Mouse (Mus musculus) intestine, embryonic 15.5 days (tissue): ENCODE data around the gene Ms4a13. TPM values are rescaled to one million over a fixed set of nuclear protein-coding genes. Genes with fewer than 3 reads are reported as not detected.
"Not testable (repeated sequence)": the region's sequence is repeated elsewhere in the genome, so short reads cannot be mapped to it uniquely, and the experiment has no call there.

Experiments used
- ATAC-seq: fragments of 200-750 bp; cut with Nextera tagmentation; 2 replicates; pipeline ENCODE4 v1.8.0; 2017; ENCODE audit warnings: moderate TSS enrichment, moderate library complexity
- H3K27ac ChIP-seq: fragments of 300-500 bp; sonication (generic); 2 replicates; pipeline ENCODE4 v1.5.1; 2015; ENCODE audit warnings: mild to moderate bottlenecking, inconsistent platforms
- H3K27me3 ChIP-seq: fragments of 300-500 bp; sonication (generic); replicated peaks from 2 replicates; pipeline ENCODE4 v1.6.1; 2015; ENCODE audit warnings: inconsistent platforms
- H3K36me3 ChIP-seq: fragments of 300-500 bp; sonication (generic); 2 replicates; pipeline ENCODE4 v1.6.1; 2015; ENCODE audit warnings: inconsistent platforms
- H3K4me1 ChIP-seq: fragments of 300-500 bp; sonication (generic); replicated peaks from 2 replicates; pipeline ENCODE4 v1.6.1; 2015; ENCODE audit warnings: inconsistent platforms
- H3K4me2 ChIP-seq: fragments of 300-500 bp; sonication (generic); replicated peaks from 2 replicates; pipeline ENCODE4 v1.6.1; 2015; ENCODE audit warnings: mild to moderate bottlenecking, inconsistent platforms
- H3K4me3 ChIP-seq: fragments of 300-500 bp; sonication (generic); replicated peaks from 2 replicates; pipeline ENCODE4 v1.5.1; 2015; ENCODE audit warnings: inconsistent platforms
- H3K9ac ChIP-seq: fragments of 300-500 bp; sonication (generic); 2 replicates; pipeline ENCODE4 v1.6.1; 2015; ENCODE audit warnings: inconsistent platforms
- H3K9me3 ChIP-seq: fragments of 300-500 bp; sonication (generic); 2 replicates; pipeline ENCODE4 v1.6.1; 2016; ENCODE audit warnings: inconsistent platforms
- WGBS: fragments of 180-500 bp; shearing (Covaris S2); methylation state at CpG from one replicate; pipeline ENCODE4 v1.1.7; 2015; 5-methylcytosine and 5-hydroxymethylcytosine counted together
- polyA plus RNA-seq: library from polyadenylated mRNA; unstranded; fragments of >200 nt; fragmentation: Nextera tagmentation; extraction: Ambion mirVana; gene quantifications from 2 replicates; pipeline ENCODE4 v1.2.1, GENCODE M21; 2015

Ms4a13 gene
- polyA plus RNA-seq, 1 experiment from 2014 or later, result not detected

DNA sequence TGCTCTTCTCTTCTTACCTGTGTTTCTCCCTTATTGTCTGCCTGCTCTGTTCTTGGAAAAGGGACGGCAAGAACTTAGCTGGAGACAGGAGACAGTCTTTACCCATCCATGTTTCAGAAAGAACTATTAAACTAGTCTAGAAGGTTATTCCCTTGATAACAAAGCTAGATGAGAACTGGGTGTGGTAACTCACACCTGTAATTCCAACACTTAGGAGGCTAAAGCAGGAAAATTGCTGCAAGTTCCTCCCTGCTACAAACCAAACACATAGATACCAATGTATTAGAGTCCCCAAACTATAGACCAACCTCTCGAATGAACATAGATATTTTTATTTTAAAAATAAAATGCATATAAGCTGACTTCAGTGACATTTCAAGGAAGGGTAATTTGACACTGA, 61.7 kb downstream of the Ms4a13 start:
- no peaks in the 10 kb centered on the region for H3K27me3 ChIP-seq
- H3K36me3 ChIP-seq, result no peaks in the 10 kb centered on the region
- H3K9me3 ChIP-seq, result no peaks in the 10 kb centered on the region; the same call in 1 of the 2 replicates
- no peak overlapping the region for H3K27ac ChIP-seq
- H3K4me2 ChIP-seq, result no peak overlapping the region
- no peaks in the 10 kb centered on the region for H3K4me1 ChIP-seq
- H3K4me3 ChIP-seq, result no peak overlapping the region
- WGBS, result 70% methylated on average over 2 of the region's 2 CpGs
- no peak overlapping the region for H3K9ac ChIP-seq
- ATAC-seq, result peak; percentile 56

DNA sequence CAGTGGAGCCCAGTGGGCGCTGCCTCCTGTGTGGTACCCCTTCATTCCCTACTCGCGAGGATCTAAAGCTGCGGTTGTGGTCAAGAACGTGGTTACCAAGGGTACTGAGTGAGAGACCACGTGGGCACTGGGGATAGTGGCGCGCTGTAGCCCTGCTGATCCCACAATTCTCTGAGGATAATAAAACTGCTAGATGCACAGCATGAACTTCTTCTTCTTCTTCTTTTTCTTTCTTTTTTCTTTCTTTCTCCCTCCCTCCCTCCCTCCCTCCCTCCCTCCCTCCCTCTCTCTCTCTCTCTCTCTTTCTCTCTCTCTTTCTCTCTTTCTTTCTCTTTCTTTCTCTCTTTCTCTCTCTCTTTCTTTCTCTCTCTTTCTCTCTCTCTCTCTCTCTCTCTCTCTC, 65.8 kb downstream of the Ms4a13 start, which contains the start of gene 1700017D01Rik:
Gene 1700017D01Rik, minus strand, starts transcription at position 101 of the 400 bp plus-strand sequence.
- not testable (repeated sequence) for ATAC-seq, H3K36me3 ChIP-seq, H3K27ac ChIP-seq, H3K4me2 ChIP-seq, H3K9ac ChIP-seq, H3K9me3 ChIP-seq, H3K4me1 ChIP-seq, H3K4me3 ChIP-seq, H3K27me3 ChIP-seq
- WGBS, result 83% methylated on average over 8 of the region's 8 CpGs

DNA sequence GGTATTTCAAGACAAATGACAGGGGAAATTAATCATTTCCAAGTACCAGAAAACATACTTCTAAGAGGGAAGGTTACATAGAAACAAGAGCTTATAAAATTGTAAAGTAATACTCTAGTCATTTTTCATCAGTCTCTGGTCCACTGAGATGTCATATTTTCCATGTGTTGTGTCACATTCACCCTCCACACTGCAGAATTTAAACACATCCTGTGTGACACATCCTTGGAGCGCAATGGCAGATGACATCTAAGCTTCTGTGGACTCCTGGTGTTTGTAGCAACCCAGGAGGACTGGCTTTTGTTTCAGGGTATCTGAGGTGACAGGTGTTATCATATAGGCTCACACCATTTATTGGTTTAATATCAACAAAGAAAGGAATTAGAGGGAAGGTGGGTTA, 66.8 kb downstream of the Ms4a13 start:
- no peaks in the 10 kb centered on the region for H3K36me3 ChIP-seq
- no peaks in the 10 kb centered on the region for H3K4me1 ChIP-seq
- H3K4me3 ChIP-seq, result no peak overlapping the region
- 80% methylated on average over 1 of the region's 1 CpGs for WGBS
- no peak overlapping the region for H3K27ac ChIP-seq
- H3K9me3 ChIP-seq, result no peaks in the 10 kb centered on the region; the same call in 1 of the 2 replicates
- no peak for ATAC-seq
- H3K27me3 ChIP-seq, result no peaks in the 10 kb centered on the region
- H3K4me2 ChIP-seq, result no peak overlapping the region
- no peak overlapping the region for H3K9ac ChIP-seq

DNA sequence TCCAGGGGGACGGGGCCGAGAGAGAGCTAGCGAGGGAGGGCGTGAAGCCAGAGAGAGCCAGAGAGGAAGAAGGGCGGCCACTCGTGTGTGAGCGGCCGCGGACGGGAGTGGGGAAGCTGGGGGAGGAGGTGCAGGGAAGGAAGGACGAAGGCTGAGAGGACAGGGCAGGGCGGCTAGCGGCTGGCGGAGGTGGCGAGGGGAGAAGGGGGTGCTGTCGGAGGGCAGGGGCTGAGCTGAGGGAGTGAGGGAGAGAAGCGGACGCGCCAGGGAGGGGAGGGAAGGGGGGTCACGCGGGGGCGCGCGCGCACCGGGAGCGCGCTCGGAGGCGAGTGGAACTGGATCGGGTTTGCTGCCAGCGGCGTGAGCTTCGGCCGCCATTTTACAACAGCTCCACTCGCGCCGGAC, 75.5 kb downstream of the Ms4a13 start:
- not testable (repeated sequence) for H3K27me3 ChIP-seq, H3K36me3 ChIP-seq, H3K4me1 ChIP-seq, H3K9me3 ChIP-seq, H3K27ac ChIP-seq
- WGBS, result 1% methylated on average over 13 of the region's 38 CpGs
- ATAC-seq, result peak; percentile 99
- peak overlapping the region; percentile 32 for H3K9ac ChIP-seq
- H3K4me2 ChIP-seq, result peak overlapping the region; percentile 48
- peak overlapping the region; percentile 36 for H3K4me3 ChIP-seq

Other genes starting within 250 kb of the Ms4a13 start
- 29.0 and 29.5 TPM in 2 replicates for gene Ccdc86, start 247.5 kb downstream of the Ms4a13 start, polyA plus RNA-seq
- gene Ms4a10, start 222.1 kb downstream of the Ms4a13 start, polyA plus RNA-seq, result 37.4 and 51.1 TPM in 2 replicates
- gene Ms4a15, start 203.5 kb downstream of the Ms4a13 start, polyA plus RNA-seq, result 0.21 and 0.28 TPM in 2 replicates
- gene Ms4a18, start 178.7 kb downstream of the Ms4a13 start, polyA plus RNA-seq, result 33.2 and 37.9 TPM in 2 replicates
- 21.8 and 23.7 TPM in 2 replicates for gene Ms4a8a, start 115.6 kb downstream of the Ms4a13 start, polyA plus RNA-seq
- not detected in 2 replicates for gene 1700017D01Rik, start 65.9 kb downstream of the Ms4a13 start, polyA plus RNA-seq
- not detected in 2 replicates for gene 1700025F22Rik, start 31.4 kb downstream of the Ms4a13 start, polyA plus RNA-seq
- gene Ms4a12, start 35.7 kb upstream of the Ms4a13 start, polyA plus RNA-seq, result 0.20 and 0.25 TPM in 2 replicates
- gene Ms4a1, start 69.5 kb upstream of the Ms4a13 start, polyA plus RNA-seq, result not detected in 2 replicates
- gene Ms4a5, start 87.1 kb upstream of the Ms4a13 start, polyA plus RNA-seq, result not detected in 2 replicates
- gene Ms4a14, start 117.7 kb upstream of the Ms4a13 start, polyA plus RNA-seq, result not detected in 2 replicates
- gene Ms4a7, start 139.4 kb upstream of the Ms4a13 start, polyA plus RNA-seq, result 4.9 and 5.0 TPM in 2 replicates
- gene Ms4a4a, start 178.8 kb upstream of the Ms4a13 start, polyA plus RNA-seq, result 7.8 and 8.0 TPM in 2 replicates
- 1.6 and 2.4 TPM in 2 replicates for gene Ms4a4c, start 208.0 kb upstream of the Ms4a13 start, polyA plus RNA-seq
- 0.46 and 0.53 TPM in 2 replicates for gene Ms4a4b, start 246.8 kb upstream of the Ms4a13 start, polyA plus RNA-seq